Mouse (Mus musculus) liver, postnatal 0 days (tissue): ENCODE results near the gene Gtf2a1. TPM values are rescaled to one million over a fixed set of nuclear protein-coding genes. Genes with fewer than 3 reads are reported as not detected.
"Not testable (repeated sequence)": the region's sequence is repeated elsewhere in the genome, so short reads cannot be mapped to it uniquely, and the experiment has no call there.

Experiments
- ATAC-seq: fragments of 200-750 bp; cut with Nextera tagmentation; 2 replicates; pipeline ENCODE4 v1.8.0; 2017; ENCODE audit warnings: mild to moderate bottlenecking, moderate library complexity
- DNase-seq: peaks from one replicate; pipeline ENCODE4 v3.0.0-alpha.2; 2016
- H3K27ac ChIP-seq: fragments of 300-500 bp; sonication (generic); 2 replicates; pipeline ENCODE4 v1.5.1; 2014; ENCODE audit warnings: antibody characterized with exemption, moderate library complexity, mild to moderate bottlenecking, low read depth
- H3K27me3 ChIP-seq: fragments of 300-500 bp; sonication (generic); 2 replicates; pipeline ENCODE4 v1.6.1; 2014; ENCODE audit warnings: low read length, control low read depth, mixed read lengths; ENCODE audit not compliant: insufficient read depth
- H3K36me3 ChIP-seq: fragments of 300-500 bp; sonication (generic); replicated peaks from 2 replicates; pipeline ENCODE4 v1.6.1; 2014; ENCODE audit warnings: mild to moderate bottlenecking, control low read depth, low read length, moderate library complexity, mixed read lengths; ENCODE audit not compliant: insufficient read depth
- H3K4me1 ChIP-seq: fragments of 300-500 bp; sonication (generic); 2 replicates; pipeline ENCODE4 v1.6.1; 2014; ENCODE audit warnings: antibody characterized with exemption, mild to moderate bottlenecking, control low read depth; ENCODE audit not compliant: insufficient read depth
- H3K4me2 ChIP-seq: fragments of 300-500 bp; sonication (generic); 2 replicates; pipeline ENCODE4 v1.6.1; 2014; ENCODE audit warnings: low read depth, mild to moderate bottlenecking, low read length, moderate library complexity, mixed read lengths
- H3K4me3 ChIP-seq: fragments of 300-500 bp; sonication (generic); 2 replicates; pipeline ENCODE4 v1.5.1; 2014; ENCODE audit warnings: low read depth, low read length
- H3K9ac ChIP-seq: fragments of 300-500 bp; sonication (generic); replicated peaks from 2 replicates; pipeline ENCODE4 v1.6.1; 2014; ENCODE audit warnings: mild to moderate bottlenecking, moderate library complexity
- H3K9me3 ChIP-seq: fragments of 300-500 bp; sonication (generic); 2 replicates; pipeline ENCODE4 v1.6.1; 2016; ENCODE audit warnings: mild to moderate bottlenecking, control low read depth, low read length, mixed read lengths
- CTCF ChIP-seq: sonication (generic); IDR thresholded peaks from 2 replicates; pipeline ENCODE4 v1.5.1; 2016; ENCODE audit warnings: antibody characterized with exemption, low read depth
- EP300 ChIP-seq: IDR thresholded peaks from 2 replicates; pipeline ENCODE4 v1.6.1; 2016; ENCODE audit warnings: antibody characterized with exemption, low read depth, mild to moderate bottlenecking
- WGBS: fragments of 180-500 bp; shearing (Covaris S2); extraction: QIAGEN DNeasy Blood & Tissue Kit; methylation state at CpG from one replicate; pipeline ENCODE4 v1.1.7; 2014; ENCODE audit not compliant: insufficient replicate concordance; 5-methylcytosine and 5-hydroxymethylcytosine counted together
- polyA plus RNA-seq: library from polyadenylated mRNA; unstranded; fragments of >200 nt; fragmentation: Nextera tagmentation; extraction: Ambion mirVana; gene quantifications from 2 replicates; pipeline ENCODE4 v1.2.1, GENCODE M21; 2015

The Gtf2a1 gene
- polyA plus RNA-seq, 1 experiment from 2014 or later, result 13.4 TPM

DNA sequence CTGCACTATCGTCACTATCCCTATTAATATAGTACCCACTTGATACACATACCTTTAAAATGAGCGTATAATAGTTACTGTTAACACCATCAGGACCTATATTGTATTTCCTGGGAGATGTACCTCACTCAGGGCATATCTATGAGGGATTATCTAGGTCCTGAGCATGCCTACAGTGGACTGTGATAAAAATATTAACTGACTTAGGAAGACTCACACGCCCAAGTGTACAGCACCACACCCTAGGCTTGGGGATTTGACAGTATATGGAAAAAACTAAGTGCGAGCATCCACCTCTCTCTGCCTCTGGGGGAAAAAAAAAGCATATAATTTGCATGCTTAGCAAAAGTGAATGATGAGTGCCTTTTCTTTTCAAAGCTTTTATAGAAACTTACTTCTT is 23.1 kb downstream of the Gtf2a1 start:
- ATAC-seq, result no peak
- H3K27me3 ChIP-seq, result no peaks in the 10 kb centered on the region
- H3K9me3 ChIP-seq, result no peaks in the 10 kb centered on the region
- H3K4me3 ChIP-seq, result no peak overlapping the region
- no peak overlapping the region for H3K9ac ChIP-seq
- no peak overlapping the region for H3K27ac ChIP-seq
- H3K4me2 ChIP-seq, result no peak overlapping the region
- TF ChIP-seq CTCF, result no peak
- no peak for TF ChIP-seq EP300
- DNase-seq, result no peak
- peaks cover 75% of the 10 kb centered on the region for H3K36me3 ChIP-seq
- no peaks in the 10 kb centered on the region for H3K4me1 ChIP-seq
- 78% methylated on average over 4 of the region's 4 CpGs for WGBS

DNA sequence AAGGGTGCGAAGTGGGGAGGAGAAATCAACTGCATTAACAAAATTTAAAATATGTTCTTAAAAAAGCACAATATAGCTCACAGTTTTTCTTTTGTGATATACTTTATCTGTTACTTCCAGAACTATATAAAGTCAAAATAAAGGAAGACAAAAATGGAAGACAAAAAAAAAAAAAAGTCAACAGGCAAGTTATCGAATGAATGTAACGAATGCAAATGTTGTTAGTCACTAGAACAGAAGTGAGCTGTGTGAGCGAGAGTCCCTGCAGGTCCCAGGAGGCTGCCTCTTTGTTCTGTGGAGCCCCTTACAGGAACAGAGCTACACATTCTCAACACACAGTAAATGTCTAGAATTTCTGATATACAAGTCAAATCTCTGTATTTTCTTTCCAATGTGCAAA is 32.1 kb downstream of the Gtf2a1 start:
- not testable (repeated sequence) for H3K9me3 ChIP-seq, H3K4me1 ChIP-seq, H3K4me3 ChIP-seq, H3K27ac ChIP-seq, H3K4me2 ChIP-seq, H3K27me3 ChIP-seq, DNase-seq, H3K9ac ChIP-seq, ATAC-seq
- peaks cover 30% of the 10 kb centered on the region for H3K36me3 ChIP-seq
- 96% methylated on average over 4 of the region's 4 CpGs for WGBS

GRCm38 (mm10) chr12:91557358-91558005 is 32.8 kb downstream of the Gtf2a1 start:
- 88% methylated on average over 8 of the region's 8 CpGs for WGBS
- not testable (repeated sequence) for H3K27me3 ChIP-seq, DNase-seq, H3K4me3 ChIP-seq, H3K9me3 ChIP-seq, H3K4me2 ChIP-seq, H3K9ac ChIP-seq, H3K4me1 ChIP-seq
- peak; percentile 98 for ATAC-seq
- H3K36me3 ChIP-seq, result peaks cover 24% of the 10 kb centered on the region
- 0 out of 2 replicates have a peak overlapping the region, but pooled peaks have one; percentile 16 for H3K27ac ChIP-seq

DNA sequence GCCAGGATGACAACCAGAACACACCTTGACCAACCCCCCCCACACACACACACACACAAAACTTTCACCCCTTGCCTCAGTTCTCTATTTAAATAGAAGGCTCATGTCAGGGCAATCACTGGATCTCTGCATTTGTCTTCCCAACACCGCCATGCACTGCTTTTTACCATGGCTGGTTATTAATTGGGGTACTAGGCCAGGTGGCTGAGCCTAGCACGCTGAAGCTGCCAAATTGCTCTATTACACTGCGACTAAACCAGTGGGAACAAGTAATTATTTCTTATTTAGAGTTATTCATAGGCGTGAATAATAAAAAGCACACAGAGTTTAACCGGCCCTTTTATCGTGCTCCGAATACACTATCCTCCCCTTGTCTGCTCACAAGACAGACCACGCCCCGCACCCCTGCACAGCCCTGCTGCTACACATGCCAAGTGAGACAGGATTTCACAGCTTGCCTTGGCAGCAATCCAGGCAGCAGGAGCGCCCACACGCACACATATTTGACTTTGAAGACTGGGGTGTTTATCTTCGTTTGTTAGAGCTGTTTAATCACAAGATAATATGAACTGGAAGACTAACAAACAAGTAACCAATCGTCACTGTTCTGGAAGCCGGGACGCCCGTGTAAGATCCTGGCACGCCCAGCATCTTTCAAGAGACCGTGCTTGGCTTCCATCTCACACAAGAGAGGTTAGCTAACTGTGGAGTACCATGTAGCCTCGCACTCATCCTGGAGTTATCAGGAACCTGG is 38.3 kb downstream of the Gtf2a1 start:
- Histone ChIP-seq H3K4me1 (0 out of 2 replicates have a peak, but pooled peaks cover 6% of the 10 kb centered on the region), H3K4me3 (no peak overlapping the region), H3K4me2 (peak overlapping the region; percentile 38), H3K9ac (no peak overlapping the region), H3K36me3 (0 out of 2 replicates have a peak, but pooled peaks cover 5% of the 10 kb centered on the region), H3K27me3 (no peaks in the 10 kb centered on the region), H3K9me3 (no peaks in the 10 kb centered on the region), H3K27ac (no peak overlapping the region)
- TF ChIP-seq CTCF (no peak), EP300 (no peak)
- 54% methylated on average over 19 of the region's 19 CpGs for WGBS
- peak; percentile 62 for ATAC-seq
- DNase-seq, result peak; percentile 76

- Histone ChIP-seq H3K27me3 (no peaks in the 10 kb centered on the region), H3K4me1 (0 out of 2 replicates have a peak, but pooled peaks cover 6% of the 10 kb centered on the region), H3K4me2 (no peak overlapping the region), H3K27ac (no peak overlapping the region), H3K9me3 (no peaks in the 10 kb centered on the region), H3K9ac (no peak overlapping the region), H3K36me3 (0 out of 2 replicates have a peak, but pooled peaks cover under 1% of the 10 kb centered on the region), H3K4me3 (no peak overlapping the region)
- no peak for TF ChIP-seq EP300
- TF ChIP-seq CTCF, result no peak
- DNase-seq (no peak), ATAC-seq (no peak)
- 82% methylated on average over 9 of the region's 9 CpGs for WGBS
Measured at GRCm38 (mm10) chr12:91549471-91549870, 40.8 kb downstream of the Gtf2a1 start.

GRCm38 (mm10) chr12:91540202-91540601 is 50.1 kb downstream of the Gtf2a1 start:
- no peak overlapping the region for H3K4me2 ChIP-seq
- H3K27me3 ChIP-seq, result no peaks in the 10 kb centered on the region
- H3K36me3 ChIP-seq, result no peaks in the 10 kb centered on the region
- no peak overlapping the region for H3K27ac ChIP-seq
- DNase-seq (no peak), ATAC-seq (no peak)
- H3K9ac ChIP-seq, result no peak overlapping the region
- 76% methylated on average over 7 of the region's 7 CpGs for WGBS
- no peaks in the 10 kb centered on the region for H3K4me1 ChIP-seq
- no peak overlapping the region for H3K4me3 ChIP-seq
- H3K9me3 ChIP-seq, result no peaks in the 10 kb centered on the region
- TF ChIP-seq CTCF (no peak), EP300 (no peak)
